Mouse (Mus musculus) C2C12 (cell line): ENCODE data around the gene Efna5. TPM values are rescaled to one million over a fixed set of nuclear protein-coding genes. Genes with fewer than 3 reads are reported as not detected.

Experiments used
- H3K27me3 ChIP-seq: one replicate; pipeline ENCODE4 v1.6.1; 2011; ENCODE audit not compliant: control insufficient read depth, insufficient read depth, insufficient read length
- H3K36me3 ChIP-seq: one replicate; pipeline ENCODE4 v1.6.1; 2011; ENCODE audit not compliant: control insufficient read depth, insufficient read depth
- H3K4me3 ChIP-seq: one replicate; pipeline ENCODE4 v1.5.1; 2011; ENCODE audit warnings: mild to moderate bottlenecking, control low read depth; ENCODE audit not compliant: poor library complexity, insufficient read depth, severe bottlenecking
- H3K79me2 ChIP-seq: one replicate; pipeline ENCODE4 v1.6.1; 2011; ENCODE audit not compliant: control insufficient read depth, insufficient read depth
- H3K79me3 ChIP-seq: one replicate; pipeline ENCODE4 v1.6.1; 2011; ENCODE audit warnings: low read depth, control low read depth
- H3ac ChIP-seq: one replicate; pipeline ENCODE3; 2011; ENCODE audit warnings: low read depth; ENCODE audit not compliant: control insufficient read depth, insufficient read length
- CEBPB ChIP-seq: IDR thresholded peaks from one replicate; pipeline ENCODE4 v1.6.1; 2011; ENCODE audit warnings: low read depth, mild to moderate bottlenecking, control low read depth, moderate library complexity
- CTCF ChIP-seq: IDR thresholded peaks from one replicate; pipeline ENCODE4 v1.5.1; 2011; ENCODE audit not compliant: control insufficient read depth, insufficient read depth, insufficient read length
- FOSL1 ChIP-seq: IDR thresholded peaks from one replicate; pipeline ENCODE4 v1.8.0; 2011; ENCODE audit warnings: mild to moderate bottlenecking, low read length; ENCODE audit not compliant: poor library complexity, insufficient read depth, severe bottlenecking
- MAX ChIP-seq: IDR thresholded peaks from one replicate; pipeline ENCODE4 v1.6.1; 2011; ENCODE audit warnings: mild to moderate bottlenecking, control low read depth
- MYOD1 ChIP-seq: IDR thresholded peaks from one replicate; pipeline ENCODE4 v1.6.1; 2011; ENCODE audit warnings: low read depth; ENCODE audit not compliant: control insufficient read depth, insufficient read length
- MYOG ChIP-seq: IDR thresholded peaks from one replicate; pipeline ENCODE4 v1.6.1; 2011; ENCODE audit not compliant: control insufficient read depth, insufficient read length; ENCODE audit errors: extremely low read depth
- USF1 ChIP-seq: IDR thresholded peaks from one replicate; pipeline ENCODE4 v1.6.1; 2011; ENCODE audit warnings: low read depth, mild to moderate bottlenecking, control low read depth, moderate library complexity
- polyA plus RNA-seq: library from polyadenylated mRNA; unstranded; fragments of >200 nt; fragmentation: generic; extraction: Trizol; gene quantifications from one replicate; pipeline ENCODE4 v1.2.1, GENCODE M21; 2012; ENCODE audit warnings: missing spikeins

The Efna5 gene
- polyA plus RNA-seq, 1 experiment, result 8.1 TPM

GRCm38 (mm10) chr17:62580127-62580526, 301.0 kb downstream of the Efna5 start:
- TF ChIP-seq CEBPB (no peak), MYOD1 (no peak), MAX (no peak), CTCF (no peak), FOSL1 (no peak), MYOG (no peak), USF1 (no peak)
- Histone ChIP-seq H3K79me3 (no peaks in the 10 kb centered on the region), H3K36me3 (no peaks in the 10 kb centered on the region), H3K27me3 (no peaks in the 10 kb centered on the region), H3K4me3 (no peak overlapping the region), H3ac (no peak overlapping the region), H3K79me2 (no peaks in the 10 kb centered on the region)

GRCm38 (mm10) chr17:62579618-62580017, 301.5 kb downstream of the Efna5 start:
- Histone ChIP-seq H3K4me3 (no peak overlapping the region), H3ac (no peak overlapping the region), H3K27me3 (no peaks in the 10 kb centered on the region), H3K79me3 (no peaks in the 10 kb centered on the region), H3K79me2 (no peaks in the 10 kb centered on the region), H3K36me3 (no peaks in the 10 kb centered on the region)
- TF ChIP-seq CEBPB (no peak), CTCF (no peak), MYOG (no peak), FOSL1 (no peak), USF1 (no peak), MYOD1 (no peak), MAX (no peak)

GRCm38 (mm10) chr17:62574499-62575265, 306.4 kb downstream of the Efna5 start:
- no peak for TF ChIP-seq CEBPB
- TF ChIP-seq MYOG, result no peak
- no peak for TF ChIP-seq CTCF
- TF ChIP-seq USF1, result no peak
- no peak for TF ChIP-seq MYOD1
- TF ChIP-seq MAX, result no peak
- no peak for TF ChIP-seq FOSL1
- H3K27me3 ChIP-seq, result no peaks in the 10 kb centered on the region
- H3K36me3 ChIP-seq, result no peaks in the 10 kb centered on the region
- no peak overlapping the region for H3K4me3 ChIP-seq
- H3K79me2 ChIP-seq, result no peaks in the 10 kb centered on the region
- no peak overlapping the region for H3ac ChIP-seq
- no peaks in the 10 kb centered on the region for H3K79me3 ChIP-seq

GRCm38 (mm10) chr17:62570101-62570500, 311.0 kb downstream of the Efna5 start:
- H3K36me3 ChIP-seq, result no peaks in the 10 kb centered on the region
- TF ChIP-seq CEBPB (no peak), FOSL1 (no peak), MYOG (no peak), USF1 (no peak), MAX (no peak), MYOD1 (no peak), CTCF (no peak)
- no peak overlapping the region for H3ac ChIP-seq
- H3K79me3 ChIP-seq, result no peaks in the 10 kb centered on the region
- no peak overlapping the region for H3K4me3 ChIP-seq
- no peaks in the 10 kb centered on the region for H3K79me2 ChIP-seq
- no peaks in the 10 kb centered on the region for H3K27me3 ChIP-seq

- no peaks in the 10 kb centered on the region for H3K27me3 ChIP-seq
Measured at GRCm38 (mm10) chr17:62568019-62568418, 313.1 kb downstream of the Efna5 start.

GRCm38 (mm10) chr17:62565632-62566031, 315.5 kb downstream of the Efna5 start:
- H3K79me2 ChIP-seq, result no peaks in the 10 kb centered on the region
- H3K27me3 ChIP-seq, result no peaks in the 10 kb centered on the region
- no peaks in the 10 kb centered on the region for H3K36me3 ChIP-seq
- TF ChIP-seq MAX, result no peak
- TF ChIP-seq MYOG, result no peak
- no peak for TF ChIP-seq MYOD1
- no peak for TF ChIP-seq USF1
- TF ChIP-seq CTCF, result no peak
- H3ac ChIP-seq, result no peak overlapping the region
- no peaks in the 10 kb centered on the region for H3K79me3 ChIP-seq
- H3K4me3 ChIP-seq, result no peak overlapping the region

More at GRCm38 (mm10) chr17:62568019-62568418, 313.1 kb downstream of the Efna5 start:
- Histone ChIP-seq H3ac (no peak overlapping the region), H3K79me2 (no peaks in the 10 kb centered on the region), H3K36me3 (no peaks in the 10 kb centered on the region), H3K79me3 (no peaks in the 10 kb centered on the region), H3K4me3 (no peak overlapping the region)
- TF ChIP-seq MYOD1 (no peak), MAX (no peak), FOSL1 (no peak)
